ENCODE assay signal across 12 mouse cellular contexts in genomic region chr17:87773175-87773574, GRCm38 (mm10). TPM values are rescaled to one million over a fixed set of nuclear protein-coding genes. Genes with fewer than 3 reads are reported as not detected.
DNase-seq lines count a peak whose midpoint lies in the region; ATAC-seq and TF ChIP-seq lines count a peak whose summit lies in the region.
"Had no signal": no experiment of that assay in that cellular context is flagged by ENCODE, and none has a peak within 500 bp of the region (broad histone marks: within the 10 kb centered on the region; RNA-seq: fewer than 3 reads in every experiment).

No protein-coding gene starts in this region.

- H3K27me3 ChIP-seq in hindbrain, postnatal 0 days (ENCODE audit: insufficient read depth, low read length), result no peaks in the 10 kb centered on the region
- no peaks in the 10 kb centered on the region for H3K27me3 ChIP-seq in hindbrain, embryonic 16.5 days (replicated peaks; ENCODE audit: control insufficient read depth, insufficient read depth, low read length)
- H3K27me3 ChIP-seq in neural tube, embryonic 11.5 days (ENCODE audit: control insufficient read depth, insufficient read depth, low read length), result no peaks in the 10 kb centered on the region
- H3K27me3 ChIP-seq in neural tube, embryonic 15.5 days (replicated peaks), result no peaks in the 10 kb centered on the region
- no peaks in the 10 kb centered on the region for H3K27me3 ChIP-seq in heart, embryonic 11.5 days (ENCODE audit: control insufficient read depth, insufficient read depth, low read length)

- no peaks in the 10 kb centered on the region for H3K9me3 ChIP-seq in hindbrain, postnatal 0 days (ENCODE audit: low read length)
- H3K9me3 ChIP-seq in hindbrain, embryonic 16.5 days (ENCODE audit: control insufficient read depth, low read length), result no peaks in the 10 kb centered on the region; the same call in 1 of the 2 replicates
- no peaks in the 10 kb centered on the region for H3K9me3 ChIP-seq in neural tube, embryonic 11.5 days (ENCODE audit: control insufficient read depth, low read length)
- H3K9me3 ChIP-seq in neural tube, embryonic 15.5 days (replicated peaks), result no peaks in the 10 kb centered on the region
- no peaks in the 10 kb centered on the region; the same call in 1 of the 2 replicates for H3K9me3 ChIP-seq in ES-E14 (ENCODE audit: control insufficient read depth, insufficient read depth, low read depth, low read length)
- H3K9me3 ChIP-seq in heart, embryonic 11.5 days (replicated peaks; ENCODE audit: control insufficient read depth, low read length), result no peaks in the 10 kb centered on the region; the same call in 1 of the 2 replicates

- H3K4me3 ChIP-seq in hindbrain, postnatal 0 days (ENCODE audit: low read length), result no peak overlapping the region
- H3K4me3 ChIP-seq in hindbrain, embryonic 16.5 days (ENCODE audit: low read length), result no peak overlapping the region
- H3K4me3 ChIP-seq in neural tube, embryonic 11.5 days (ENCODE audit: low read depth, low read length), result no peak overlapping the region
- no peak overlapping the region for H3K4me3 ChIP-seq in neural tube, embryonic 15.5 days (replicated peaks)
- no peak overlapping the region for H3K4me3 ChIP-seq in ES-E14 (ENCODE audit: insufficient read depth in 1 of 2, low read depth in 1 of 2, low read length in 2 of 2, poor library complexity in 1 of 2, severe bottlenecking in 1 of 2)
- H3K4me3 ChIP-seq in heart, embryonic 11.5 days (ENCODE audit: low read depth, low read length), result no peak overlapping the region

- WGBS in hindbrain, postnatal 0 days, result 76% methylated on average over 3 of the region's 3 CpGs
- 82% methylated on average over 3 of the region's 3 CpGs for WGBS in hindbrain, embryonic 16.5 days
- WGBS in neural tube, embryonic 11.5 days, result 79% methylated on average over 3 of the region's 3 CpGs
- WGBS in neural tube, embryonic 15.5 days, result 82% methylated on average over 3 of the region's 3 CpGs
- 74% methylated on average over 3 of the region's 3 CpGs for WGBS in heart, embryonic 11.5 days (ENCODE audit: insufficient replicate concordance)

- H3K9ac ChIP-seq in hindbrain, postnatal 0 days (replicated peaks; ENCODE audit: low read length), result no peak overlapping the region
- no peak overlapping the region for H3K9ac ChIP-seq in hindbrain, embryonic 16.5 days (ENCODE audit: low read depth, low read length)
- no peak overlapping the region for H3K9ac ChIP-seq in neural tube, embryonic 11.5 days (ENCODE audit: low read length)
- H3K9ac ChIP-seq in neural tube, embryonic 15.5 days (replicated peaks), result no peak overlapping the region
- no peak overlapping the region for H3K9ac ChIP-seq in ES-E14 (ENCODE audit: insufficient read depth, low read depth, low read length, poor library complexity, severe bottlenecking)
- H3K9ac ChIP-seq in heart, embryonic 11.5 days (ENCODE audit: low read depth, low read length), result no peak overlapping the region

- H3K36me3 ChIP-seq in hindbrain, postnatal 0 days (ENCODE audit: insufficient read depth, low read length), result no peaks in the 10 kb centered on the region
- no peaks in the 10 kb centered on the region for H3K36me3 ChIP-seq in hindbrain, embryonic 16.5 days (ENCODE audit: control insufficient read depth, insufficient read depth, low read length)
- H3K36me3 ChIP-seq in neural tube, embryonic 11.5 days (ENCODE audit: control insufficient read depth, insufficient read depth, low read length), result no peaks in the 10 kb centered on the region
- H3K36me3 ChIP-seq in neural tube, embryonic 15.5 days, result no peaks in the 10 kb centered on the region
- no peaks in the 10 kb centered on the region for H3K36me3 ChIP-seq in ES-E14 (ENCODE audit: control insufficient read depth, insufficient read depth, low read length, poor library complexity, severe bottlenecking)
- no peaks in the 10 kb centered on the region for H3K36me3 ChIP-seq in heart, embryonic 11.5 days (ENCODE audit: control insufficient read depth, insufficient read depth, low read length)

- no peak for ATAC-seq in hindbrain, postnatal 0 days
- no peak for ATAC-seq in hindbrain, embryonic 16.5 days
- no peak for ATAC-seq in neural tube, embryonic 11.5 days (ENCODE audit: insufficient read depth, low FRiP score, low TSS enrichment)
- ATAC-seq in neural tube, embryonic 15.5 days (ENCODE audit: low FRiP score), result no peak
- peak; percentile 51; the same call in 1 of the 2 replicates for ATAC-seq in megakaryocyte, adult 5-6 weeks (ENCODE audit: poor library complexity, severe bottlenecking)
- ATAC-seq in heart, embryonic 11.5 days (replicated peaks; ENCODE audit: insufficient number of reproducible peaks, low FRiP score, low TSS enrichment), result no peak; the same call in 1 of the 2 replicates

- H3K27ac ChIP-seq in hindbrain, postnatal 0 days, result no peak overlapping the region
- H3K27ac ChIP-seq in hindbrain, embryonic 16.5 days (ENCODE audit: low read depth, low read length), result no peak overlapping the region
- H3K27ac ChIP-seq in neural tube, embryonic 11.5 days (ENCODE audit: low read depth, low read length), result no peak overlapping the region
- H3K27ac ChIP-seq in neural tube, embryonic 15.5 days (replicated peaks), result no peak overlapping the region
- H3K27ac ChIP-seq in ES-E14 (ENCODE audit: insufficient read depth, low read depth, low read length, poor library complexity, severe bottlenecking), result no peak overlapping the region
- H3K27ac ChIP-seq in heart, embryonic 11.5 days (ENCODE audit: low read depth, low read length), result no peak overlapping the region

- no peak overlapping the region for H3K4me2 ChIP-seq in hindbrain, postnatal 0 days (ENCODE audit: low read depth, low read length)
- H3K4me2 ChIP-seq in hindbrain, embryonic 16.5 days (ENCODE audit: low read length), result no peak overlapping the region
- H3K4me2 ChIP-seq in neural tube, embryonic 11.5 days (ENCODE audit: low read depth), result no peak overlapping the region
- no peak overlapping the region for H3K4me2 ChIP-seq in neural tube, embryonic 15.5 days
- no peak overlapping the region for H3K4me2 ChIP-seq in heart, embryonic 11.5 days

- in situ Hi-C loops in ES-E14 (cut with MboI; ENCODE audit: low sequenced_read_pairs in 2 of 2, unreplicated experiment in 2 of 2), result no loop called here

- DNase-seq in hindbrain, postnatal 0 days (ENCODE audit: low spot score), result no peak
- DNase-seq in neural tube, embryonic 11.5 days (ENCODE audit: low spot score), result peak; percentile 26
- DNase-seq in ES-E14 (ENCODE audit: low read depth, low spot score), result peak; percentile 50
- no peak for DNase-seq in urinary bladder, adult 18-20 months (ENCODE audit: low spot score in 2 of 2)
- DNase-seq: kidney, postnatal 14 days; left cerebral cortex, postnatal 4 days had no signal

- TF ChIP-seq CTCF in hindbrain, postnatal 0 days (IDR thresholded peaks at IDR 0.05; ENCODE audit: low read depth), result peak; percentile 61

- H3K4me1 ChIP-seq in hindbrain, postnatal 0 days (ENCODE audit: insufficient read depth, low read length), result no peaks in the 10 kb centered on the region
- H3K4me1 ChIP-seq in hindbrain, embryonic 16.5 days (ENCODE audit: control insufficient read depth, insufficient read depth, low read depth, low read length), result no peaks in the 10 kb centered on the region
- no peaks in the 10 kb centered on the region for H3K4me1 ChIP-seq in neural tube, embryonic 11.5 days (ENCODE audit: control insufficient read depth, insufficient read depth, low read length)
- no peaks in the 10 kb centered on the region for H3K4me1 ChIP-seq in neural tube, embryonic 15.5 days
- no peaks in the 10 kb centered on the region for H3K4me1 ChIP-seq in ES-E14 (ENCODE audit: control insufficient read depth in 2 of 2, insufficient read depth in 2 of 2, low read length in 2 of 2, poor library complexity in 1 of 2)
- H3K4me1 ChIP-seq in heart, embryonic 11.5 days (ENCODE audit: control insufficient read depth, insufficient read depth, low read length), result no peaks in the 10 kb centered on the region

TF ChIP-seq in ES-E14, 5 proteins besides CTCF, POLR2A, EP300 and RAD21:
- TF ChIP-seq ZC3H11A (IDR thresholded peaks at IDR 0.05; ENCODE audit: borderline replicate concordance, low read depth, low read length), result peak; percentile 40; the same call in 1 of the 2 replicates
- TF ChIP-seq MAFK (IDR thresholded peaks at IDR 0.05; ENCODE audit: insufficient read depth, low read depth, low read length), result no peak

RNA-seq across cellular contexts. Expression of gene Kcnk12, which starts 24.6 kb away (rescaled TPM):
- 12.8 and 19.5 TPM in 2 replicates for total RNA-seq in hindbrain, postnatal 0 days (2014; rRNA removed)
- 2.5 and 2.6 TPM in 2 replicates for polyA plus RNA-seq in hindbrain, postnatal 0 days (2015; fragmentation: Nextera tagmentation; extraction: Ambion mirVana)
- polyA plus RNA-seq in hindbrain, embryonic 16.5 days (2015; fragmentation: Nextera tagmentation; extraction: Ambion mirVana), result 0.74 and 1.1 TPM in 2 replicates
- polyA plus RNA-seq in neural tube, embryonic 11.5 days (2014; fragmentation: Nextera tagmentation; extraction: Ambion mirVana), result 0.31 and 0.39 TPM in 2 replicates
- polyA plus RNA-seq in neural tube, embryonic 15.5 days (2015; fragmentation: Nextera tagmentation; extraction: Ambion mirVana), result 1.3 and 1.7 TPM in 2 replicates
- 1.7 and 1.8 TPM in 2 replicates for total RNA-seq in ES-E14 (2012; rRNA removed)
- 1.6 and 3.6 TPM in 2 replicates for total RNA-seq in megakaryocyte, adult 5-6 weeks (2015)
- 1.1 and 2.3 TPM in 2 replicates for total RNA-seq in megakaryocyte, adult 5-6 weeks (2017)
- polyA plus RNA-seq in heart, embryonic 11.5 days (2014; fragmentation: Nextera tagmentation; extraction: Ambion mirVana), result 0.23 and 0.51 TPM in 2 replicates
- polyA plus RNA-seq: heart, embryonic 16.5 days; urinary bladder, adult 2 months had no signal

Comparison
In these comparisons a context has a peak if more than half of its experiments do, and no peak if none do; other contexts are left out.
1. DNase-seq: peak in neural tube, embryonic 11.5 days (single experiment) and ES-E14 (single experiment); none in hindbrain, postnatal 0 days (single experiment) and urinary bladder, adult 18-20 months (0 of 2).